Mouse (Mus musculus): ENCODE measurements around the gene Rnf145. TPM values are rescaled to one million over a fixed set of nuclear protein-coding genes. Genes with fewer than 3 reads are reported as not detected.

Rnf145 gene
- polyA plus RNA-seq, 1 experiment from 2014 or later, result 50.5 TPM

DNA sequence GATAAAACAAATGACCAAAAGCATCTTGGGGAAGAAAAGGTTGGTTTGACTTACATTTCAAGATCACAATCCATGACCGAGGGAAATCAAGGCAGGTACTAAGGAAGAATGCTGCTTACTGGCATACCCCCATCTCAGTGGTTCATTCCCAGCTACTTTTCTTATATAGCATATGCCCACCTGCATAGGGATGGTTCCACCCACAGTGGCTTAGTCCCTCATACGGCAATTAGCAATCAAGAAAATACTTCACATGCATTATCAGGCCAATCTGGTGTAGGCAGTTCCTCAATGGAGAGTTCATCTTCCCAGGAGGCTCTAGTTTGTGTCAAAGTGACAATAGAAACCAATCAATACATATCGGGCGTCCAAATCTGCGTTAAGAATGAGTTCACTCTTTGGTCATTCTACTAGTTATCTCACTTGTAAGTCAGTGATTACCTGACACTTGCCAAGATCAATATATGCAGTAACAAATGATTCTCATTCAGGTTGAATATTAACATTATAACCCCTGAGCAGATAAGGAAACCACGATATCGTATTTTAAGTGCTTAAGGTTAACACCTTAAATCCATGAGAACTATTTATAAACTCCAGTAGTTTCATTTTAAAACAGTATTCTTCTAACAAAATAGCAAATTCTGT lies 33.6 kb upstream of the Rnf145 start:
- Histone ChIP-seq H3K36me3 (ENCODE audit: control insufficient read depth, insufficient read depth) (no peaks in the 10 kb centered on the region), H3K4me3 (ENCODE audit: low read length) (no peak overlapping the region)
- WGBS, result 85% methylated on average over 7 of the region's 7 CpGs

DNA sequence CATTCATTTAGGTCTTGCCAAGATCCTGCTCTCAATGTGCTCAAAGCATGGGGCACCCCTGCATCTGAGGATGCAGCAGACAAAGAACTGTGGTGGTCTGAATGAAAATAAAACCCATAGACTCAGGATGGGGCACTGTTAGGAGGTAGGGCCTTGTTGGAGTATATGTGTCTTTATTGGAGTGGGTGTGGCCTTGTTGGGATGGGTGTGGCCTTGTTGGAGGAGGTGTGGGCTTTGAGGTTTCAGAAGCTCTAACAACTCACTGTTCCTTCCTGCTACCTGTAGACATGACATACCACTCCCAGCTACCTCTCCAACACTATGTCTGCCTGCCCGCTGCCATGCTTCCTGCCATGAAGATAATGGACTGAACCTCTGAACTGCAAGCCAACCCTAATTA lies 29.6 kb upstream of the Rnf145 start:
- H3K9me3 ChIP-seq (replicated peaks; ENCODE audit: control insufficient read depth, low read length), result no peaks in the 10 kb centered on the region
- no peaks in the 10 kb centered on the region for H3K36me3 ChIP-seq (ENCODE audit: control insufficient read depth, insufficient read depth)
- no peak for ATAC-seq (replicated peaks; ENCODE audit: extremely low read depth, insufficient read depth, low FRiP score)
- H3K4me2 ChIP-seq (ENCODE audit: low read depth, low read length), result no peak overlapping the region
- 88% methylated on average over 1 of the region's 1 CpGs for WGBS
- no peaks in the 10 kb centered on the region for H3K27me3 ChIP-seq (ENCODE audit: control insufficient read depth, insufficient read depth, low read length)
- H3K4me3 ChIP-seq (ENCODE audit: low read length), result no peak overlapping the region
- H3K27ac ChIP-seq (ENCODE audit: low read length), result no peak overlapping the region
- H3K4me1 ChIP-seq (ENCODE audit: control insufficient read depth, insufficient read depth, low read length), result no peaks in the 10 kb centered on the region
- H3K9ac ChIP-seq (ENCODE audit: low read length), result no peak overlapping the region

More for the DNA sequence above, 33.6 kb upstream of the Rnf145 start:
- Histone ChIP-seq H3K4me2 (ENCODE audit: low read depth, low read length) (no peak overlapping the region), H3K4me1 (ENCODE audit: control insufficient read depth, insufficient read depth, low read length) (no peaks in the 10 kb centered on the region), H3K27ac (ENCODE audit: low read length) (no peak overlapping the region), H3K27me3 (ENCODE audit: control insufficient read depth, insufficient read depth, low read length) (no peaks in the 10 kb centered on the region), H3K9me3 (replicated peaks; ENCODE audit: control insufficient read depth, low read length) (no peaks in the 10 kb centered on the region), H3K9ac (ENCODE audit: low read length) (no peak overlapping the region)
- no peak for ATAC-seq (replicated peaks; ENCODE audit: extremely low read depth, insufficient read depth, low FRiP score)

DNA sequence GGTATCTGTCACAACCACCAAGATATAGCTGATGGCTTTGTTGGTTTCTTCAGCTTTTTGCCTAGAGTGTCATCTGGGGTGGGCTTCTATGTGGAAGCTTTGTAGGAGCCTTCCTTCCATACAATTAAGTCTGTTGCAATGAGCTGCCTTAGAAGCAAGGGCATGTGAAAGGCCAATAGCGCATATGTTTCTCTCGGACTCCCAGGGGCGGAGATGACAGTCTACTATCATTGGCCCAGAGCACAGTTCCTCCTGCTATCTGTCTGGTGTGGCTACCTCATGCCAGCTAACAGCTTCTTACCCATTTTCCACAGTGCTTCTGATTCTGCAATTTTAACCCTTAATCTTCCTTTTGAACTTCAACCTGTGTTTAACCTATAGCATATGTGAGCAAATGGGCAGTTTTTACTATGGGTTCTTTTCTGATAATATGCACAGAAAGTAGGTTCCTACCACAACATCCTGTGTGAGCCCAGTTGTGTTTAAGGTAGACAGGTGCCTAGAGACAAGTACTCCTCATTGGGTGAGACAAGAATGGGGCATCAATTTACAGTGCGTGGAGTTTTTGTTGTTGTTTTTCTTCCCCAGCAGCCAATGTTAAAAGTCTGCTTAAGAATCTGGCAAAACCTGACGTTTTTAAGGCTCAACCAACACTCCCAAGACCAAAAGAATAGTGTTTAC lies 24.0 kb upstream of the Rnf145 start:
- no peaks in the 10 kb centered on the region for H3K27me3 ChIP-seq (ENCODE audit: control insufficient read depth, insufficient read depth, low read length)
- ATAC-seq (replicated peaks; ENCODE audit: extremely low read depth, insufficient read depth, low FRiP score), result no peak

DNA sequence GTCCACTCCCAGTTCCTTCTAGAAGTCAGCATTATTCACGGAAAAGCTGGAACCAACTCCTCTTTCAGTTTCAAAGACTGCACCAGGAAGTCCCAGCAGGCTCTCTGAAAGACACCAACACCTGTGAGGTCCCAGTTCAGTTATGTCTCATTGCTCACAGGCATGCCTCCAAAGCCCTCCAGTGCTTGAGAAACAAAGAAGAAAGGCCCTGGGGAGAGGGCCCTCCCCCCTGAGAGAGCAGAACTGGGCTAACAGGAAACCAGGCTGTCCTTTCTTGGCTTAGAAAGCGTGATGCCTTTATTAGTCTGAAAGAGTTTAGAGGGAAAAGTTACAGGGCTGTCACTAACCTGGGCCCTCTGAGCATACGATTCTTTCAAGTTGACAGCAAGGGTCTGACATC lies 22.5 kb upstream of the Rnf145 start:
- WGBS, result 42% methylated on average over 3 of the region's 3 CpGs
- Histone ChIP-seq H3K27me3 (ENCODE audit: control insufficient read depth, insufficient read depth, low read length) (no peaks in the 10 kb centered on the region), H3K9me3 (replicated peaks; ENCODE audit: control insufficient read depth, low read length) (no peaks in the 10 kb centered on the region), H3K4me2 (ENCODE audit: low read depth, low read length) (no peak overlapping the region; the same call in 1 of the 2 replicates), H3K9ac (ENCODE audit: low read length) (no peak overlapping the region), H3K36me3 (ENCODE audit: control insufficient read depth, insufficient read depth) (no peaks in the 10 kb centered on the region), H3K4me3 (ENCODE audit: low read length) (no peak overlapping the region), H3K27ac (ENCODE audit: low read length) (peak overlapping the region; percentile 25), H3K4me1 (ENCODE audit: control insufficient read depth, insufficient read depth, low read length) (peaks cover 4% of the 10 kb centered on the region; the same call in 1 of the 2 replicates)
- ATAC-seq (replicated peaks; ENCODE audit: extremely low read depth, insufficient read depth, low FRiP score), result peak; percentile 57

More for the DNA sequence above, 24.0 kb upstream of the Rnf145 start:
- Histone ChIP-seq H3K9ac (ENCODE audit: low read length) (no peak overlapping the region), H3K9me3 (replicated peaks; ENCODE audit: control insufficient read depth, low read length) (no peaks in the 10 kb centered on the region), H3K4me2 (ENCODE audit: low read depth, low read length) (no peak overlapping the region), H3K4me1 (ENCODE audit: control insufficient read depth, insufficient read depth, low read length) (peaks cover 4% of the 10 kb centered on the region; the same call in 1 of the 2 replicates), H3K4me3 (ENCODE audit: low read length) (no peak overlapping the region), H3K27ac (ENCODE audit: low read length) (no peak overlapping the region), H3K36me3 (ENCODE audit: control insufficient read depth, insufficient read depth) (no peaks in the 10 kb centered on the region)
- 75% methylated on average over 5 of the region's 5 CpGs for WGBS

DNA sequence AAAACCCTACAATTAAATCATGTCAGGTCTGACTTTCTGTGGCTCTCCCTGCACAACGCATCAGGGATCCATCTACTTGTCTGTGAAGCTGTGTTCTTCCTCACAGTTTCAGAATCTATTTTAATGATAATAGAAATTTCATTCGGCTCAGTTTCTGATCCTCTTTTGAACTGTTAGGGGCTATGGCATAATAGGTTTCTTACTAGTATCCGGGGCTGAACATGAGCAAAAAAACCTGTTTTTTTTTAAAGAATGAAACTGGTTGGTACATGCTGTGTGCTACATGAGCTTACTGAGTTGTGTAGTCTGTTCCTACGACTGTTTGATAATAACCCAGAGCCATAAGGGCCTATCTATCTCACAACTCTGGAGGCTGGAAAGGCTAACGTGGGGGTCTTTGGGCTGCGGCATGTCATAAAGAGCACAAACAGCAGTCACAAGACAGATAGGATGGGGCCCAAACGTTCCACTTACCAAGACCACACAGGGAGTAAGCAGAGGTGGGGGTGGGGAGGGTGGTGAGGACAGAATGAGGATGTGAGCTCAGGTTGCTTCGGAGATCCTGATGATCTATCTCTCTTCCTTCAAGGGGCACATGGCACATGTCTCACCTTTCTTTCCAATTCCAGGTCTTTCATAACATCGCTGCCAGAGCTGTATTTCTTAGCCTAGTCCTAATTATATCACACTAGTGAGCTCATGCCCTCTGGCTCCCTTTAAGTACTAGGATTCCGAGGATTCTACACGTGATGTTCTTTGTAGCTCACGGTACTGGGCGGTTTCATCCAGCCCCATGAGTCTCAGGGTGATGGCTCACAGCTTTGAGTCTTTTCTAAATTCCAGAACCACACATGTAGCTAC lies 20.1 kb upstream of the Rnf145 start:
- no peaks in the 10 kb centered on the region for H3K9me3 ChIP-seq (replicated peaks; ENCODE audit: control insufficient read depth, low read length)
- H3K4me2 ChIP-seq (ENCODE audit: low read depth, low read length), result no peak overlapping the region
- H3K27me3 ChIP-seq (ENCODE audit: control insufficient read depth, insufficient read depth, low read length), result no peaks in the 10 kb centered on the region
- 42% methylated on average over 13 of the region's 13 CpGs for WGBS
- no peak overlapping the region for H3K27ac ChIP-seq (ENCODE audit: low read length)
- H3K36me3 ChIP-seq (ENCODE audit: control insufficient read depth, insufficient read depth), result no peaks in the 10 kb centered on the region
- H3K4me1 ChIP-seq (ENCODE audit: control insufficient read depth, insufficient read depth, low read length), result peaks cover 4% of the 10 kb centered on the region; the same call in 1 of the 2 replicates
- H3K4me3 ChIP-seq (ENCODE audit: low read length), result no peak overlapping the region
- ATAC-seq (replicated peaks; ENCODE audit: extremely low read depth, insufficient read depth, low FRiP score), result peak; percentile 54; the same call in 1 of the 2 replicates
- no peak overlapping the region for H3K9ac ChIP-seq (ENCODE audit: low read length)

DNA sequence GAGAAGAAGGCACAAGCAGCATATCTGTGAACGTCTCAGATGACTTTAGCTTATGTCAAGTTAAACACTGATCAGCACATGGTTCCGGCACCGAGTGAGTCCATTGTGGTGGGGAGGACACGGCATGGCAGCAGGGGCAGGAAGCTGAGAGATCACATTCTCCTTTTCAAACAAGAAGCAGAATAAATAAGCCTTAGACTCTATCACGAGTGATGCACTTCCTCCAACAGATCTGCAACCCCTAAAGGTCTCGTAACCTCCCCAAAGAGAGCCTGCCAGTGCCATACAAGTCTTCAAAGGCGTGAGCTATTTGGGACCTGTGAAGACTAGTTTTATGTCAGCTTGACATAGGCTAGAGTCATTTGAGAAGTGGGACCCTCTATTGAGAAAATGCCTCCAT lies 17.8 kb upstream of the Rnf145 start:
- peaks cover 4% of the 10 kb centered on the region; the same call in 1 of the 2 replicates for H3K4me1 ChIP-seq (ENCODE audit: control insufficient read depth, insufficient read depth, low read length)
- no peaks in the 10 kb centered on the region for H3K9me3 ChIP-seq (replicated peaks; ENCODE audit: control insufficient read depth, low read length)
- no peaks in the 10 kb centered on the region for H3K27me3 ChIP-seq (ENCODE audit: control insufficient read depth, insufficient read depth, low read length)
- 74% methylated on average over 7 of the region's 7 CpGs for WGBS
- no peak overlapping the region for H3K9ac ChIP-seq (ENCODE audit: low read length)
- no peak overlapping the region for H3K27ac ChIP-seq (ENCODE audit: low read length)
- H3K36me3 ChIP-seq (ENCODE audit: control insufficient read depth, insufficient read depth), result no peaks in the 10 kb centered on the region
- no peak for ATAC-seq (replicated peaks; ENCODE audit: extremely low read depth, insufficient read depth, low FRiP score)
- no peak overlapping the region for H3K4me2 ChIP-seq (ENCODE audit: low read depth, low read length)
- H3K4me3 ChIP-seq (ENCODE audit: low read length), result no peak overlapping the region

DNA sequence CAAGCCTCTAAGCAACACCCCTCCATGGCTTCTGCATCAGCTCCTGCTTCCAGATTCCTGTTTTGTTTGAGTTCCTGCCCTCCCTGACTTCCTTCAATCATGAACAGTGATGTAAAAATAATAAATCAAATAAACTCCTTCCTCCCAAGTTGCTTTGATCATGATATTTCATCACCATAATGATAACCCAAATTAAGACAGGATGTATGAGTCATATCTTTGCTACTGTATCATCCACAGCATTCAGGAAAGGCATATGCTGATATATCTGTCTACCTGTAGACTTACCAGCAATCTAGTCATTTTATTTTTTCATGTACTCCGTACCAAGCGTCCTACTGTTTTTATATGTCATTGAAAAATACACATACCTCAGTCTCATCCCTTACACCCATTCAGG lies 17.3 kb upstream of the Rnf145 start:
- H3K4me2 ChIP-seq (ENCODE audit: low read depth, low read length), result no peak overlapping the region
- no peak overlapping the region for H3K9ac ChIP-seq (ENCODE audit: low read length)
- 88% methylated on average over 2 of the region's 2 CpGs for WGBS
- peaks cover 4% of the 10 kb centered on the region; the same call in 1 of the 2 replicates for H3K4me1 ChIP-seq (ENCODE audit: control insufficient read depth, insufficient read depth, low read length)
- H3K27ac ChIP-seq (ENCODE audit: low read length), result no peak overlapping the region
- H3K4me3 ChIP-seq (ENCODE audit: low read length), result no peak overlapping the region
- no peaks in the 10 kb centered on the region for H3K27me3 ChIP-seq (ENCODE audit: control insufficient read depth, insufficient read depth, low read length)
- H3K36me3 ChIP-seq (ENCODE audit: control insufficient read depth, insufficient read depth), result no peaks in the 10 kb centered on the region
- no peak for ATAC-seq (replicated peaks; ENCODE audit: extremely low read depth, insufficient read depth, low FRiP score)
- H3K9me3 ChIP-seq (replicated peaks; ENCODE audit: control insufficient read depth, low read length), result no peaks in the 10 kb centered on the region

DNA sequence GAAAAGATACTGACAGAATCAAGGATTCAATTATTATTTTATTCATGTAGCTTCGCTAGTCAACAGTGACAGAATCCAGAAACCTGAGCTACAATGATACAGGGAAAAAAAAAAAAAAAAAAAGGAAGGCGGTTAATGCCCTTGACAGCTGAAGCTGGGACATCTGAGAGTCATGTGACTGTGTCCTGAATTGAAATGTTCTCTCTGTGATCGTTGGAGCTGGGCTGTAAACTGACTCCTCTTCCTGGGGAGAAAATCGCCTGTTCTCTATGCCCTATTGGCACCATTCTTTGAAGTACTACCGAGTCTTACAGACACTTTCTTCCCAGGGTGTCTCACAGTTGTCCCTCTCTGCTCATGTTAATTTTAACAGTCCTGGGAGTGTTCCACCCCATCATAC lies 15.8 kb upstream of the Rnf145 start:
- no peak overlapping the region for H3K4me3 ChIP-seq (ENCODE audit: low read length)
- WGBS, result 56% methylated on average over 5 of the region's 5 CpGs
- ATAC-seq (replicated peaks; ENCODE audit: extremely low read depth, insufficient read depth, low FRiP score), result no peak

More for the DNA sequence above, 15.8 kb upstream of the Rnf145 start:
- Histone ChIP-seq H3K4me2 (ENCODE audit: low read depth, low read length) (no peak overlapping the region), H3K4me1 (ENCODE audit: control insufficient read depth, insufficient read depth, low read length) (peaks cover 4% of the 10 kb centered on the region; the same call in 1 of the 2 replicates), H3K9ac (ENCODE audit: low read length) (no peak overlapping the region), H3K9me3 (replicated peaks; ENCODE audit: control insufficient read depth, low read length) (no peaks in the 10 kb centered on the region), H3K27ac (ENCODE audit: low read length) (no peak overlapping the region), H3K27me3 (ENCODE audit: control insufficient read depth, insufficient read depth, low read length) (no peaks in the 10 kb centered on the region), H3K36me3 (ENCODE audit: control insufficient read depth, insufficient read depth) (no peaks in the 10 kb centered on the region)
